Mouse (Mus musculus) spleen, adult 2 months (tissue): ENCODE data around the gene Fahd1.

Source experiments
- CTCF ChIP-seq: fragments of 200-500 bp; IDR thresholded peaks from 2 replicates; pipeline ENCODE4 v1.5.1; 2011; ENCODE audit warnings: mild to moderate bottlenecking, inconsistent platforms; ENCODE audit not compliant: insufficient read depth, insufficient read length, insufficient replicate concordance; ENCODE audit errors: extremely low read depth
- POLR2A ChIP-seq: fragments of 200-500 bp; IDR thresholded peaks from 2 replicates; pipeline ENCODE4 v1.6.1; 2011; ENCODE audit warnings: low read depth, low read length, inconsistent platforms

DNA sequence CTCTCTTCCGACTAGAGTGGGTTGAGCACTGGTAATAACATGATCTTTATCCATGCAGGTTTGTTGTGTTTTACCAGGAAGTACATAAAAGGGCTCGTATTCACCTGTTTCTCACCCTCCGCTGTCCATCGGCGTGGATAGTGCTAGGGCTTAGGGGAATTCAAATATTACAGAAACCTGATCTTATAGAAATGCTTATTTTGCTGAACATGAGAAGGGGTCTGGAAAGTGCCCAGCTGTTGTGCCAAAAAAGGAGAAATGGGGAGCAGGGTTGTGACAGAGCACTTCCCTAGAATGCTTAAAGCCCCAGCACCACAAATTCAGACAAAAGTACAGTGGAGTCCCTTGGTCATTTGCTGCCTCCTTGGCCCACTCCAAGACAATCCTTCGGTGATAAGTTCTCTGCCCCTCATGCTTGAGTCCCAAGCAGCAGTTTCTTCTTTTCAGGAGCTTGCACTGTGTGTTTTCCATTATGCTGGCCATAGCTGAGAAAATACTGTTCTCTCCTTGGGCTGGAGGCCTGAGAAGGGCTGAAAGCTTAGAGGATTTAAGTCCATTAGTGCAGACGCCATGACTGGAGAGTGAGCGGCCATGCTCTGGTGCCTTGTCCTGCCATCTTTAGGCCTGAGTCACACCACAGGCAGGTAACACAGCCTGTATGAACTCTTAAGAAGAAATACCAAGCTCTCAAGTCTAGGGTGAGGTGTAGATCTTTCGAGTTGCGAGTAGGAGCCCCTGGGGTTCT lies 1.4 kb upstream of the Fahd1 start:
- TF ChIP-seq CTCF (no peak), POLR2A (no peak)
